Mouse (Mus musculus): ENCODE measurements around the gene Esr1. TPM values are rescaled to one million over a fixed set of nuclear protein-coding genes. Genes with fewer than 3 reads are reported as not detected.

Gene Esr1
- 0.32 and 0.44 TPM in 2 replicates for polyA plus RNA-seq (2015; fragmentation: Nextera tagmentation; extraction: Ambion mirVana)

DNA sequence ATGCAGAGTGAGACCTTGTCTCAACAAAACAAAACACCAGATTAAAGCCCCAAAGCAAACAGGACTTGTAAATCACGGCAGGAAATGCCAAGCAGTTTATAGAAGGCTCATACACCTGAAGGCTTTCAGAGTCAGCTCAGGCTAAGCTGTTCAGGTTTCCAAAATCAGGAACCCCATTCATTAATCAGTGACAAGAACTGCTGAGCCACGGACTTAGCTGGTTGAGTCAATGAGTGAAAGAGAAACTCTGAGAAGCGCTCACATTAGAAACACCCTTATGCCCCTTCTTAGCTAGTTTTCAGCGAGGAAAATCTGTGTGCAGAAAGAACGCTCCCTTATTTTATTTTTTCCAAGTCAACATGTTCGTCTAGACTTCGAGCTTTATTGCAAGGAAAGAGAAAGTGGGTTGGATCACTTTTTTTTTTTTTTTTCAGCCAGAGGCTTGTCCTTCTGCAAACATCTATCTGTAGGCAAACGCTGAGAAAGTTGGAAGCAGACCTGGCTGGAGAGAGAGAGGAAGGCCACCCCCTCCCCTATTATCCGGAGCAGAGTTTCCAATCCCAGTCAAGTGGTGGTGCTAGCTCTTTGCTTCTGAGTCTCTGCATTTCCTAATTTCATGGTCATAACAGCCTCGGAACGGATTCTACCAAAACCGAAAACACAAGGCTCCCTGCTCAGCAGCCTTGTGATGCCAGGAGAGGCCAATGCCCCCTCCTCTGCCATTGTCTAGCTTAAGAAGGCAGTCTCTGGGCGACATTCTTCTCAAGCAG lies at the start of gene Esr1:
Gene Esr1, plus strand, starts transcription at position 208 of the 770 bp plus-strand sequence.
- ATAC-seq (ENCODE audit: insufficient read depth), result no peak

GRCm38 (mm10) chr10:4565148-4565547 lies 46.2 kb upstream of the Esr1 start:
- Histone ChIP-seq H3K27ac (replicated peaks) (no peak overlapping the region), H3K4me2 (no peak overlapping the region), H3K4me1 (replicated peaks) (no peaks in the 10 kb centered on the region), H3K36me3 (replicated peaks) (no peaks in the 10 kb centered on the region), H3K9ac (no peak overlapping the region), H3K27me3 (no peaks in the 10 kb centered on the region), H3K4me3 (replicated peaks) (no peak overlapping the region), H3K9me3 (replicated peaks) (no peaks in the 10 kb centered on the region)
- WGBS (ENCODE audit: insufficient replicate concordance), result 54% methylated on average over 1 of the region's 1 CpGs
- no peak for ATAC-seq (ENCODE audit: insufficient read depth)

More for the DNA sequence above, at the start of gene Esr1:
- Histone ChIP-seq H3K4me3 (replicated peaks) (peak within 1 kb of the TSS; percentile 42), H3K4me2 (peak within 1 kb of the TSS; percentile 55), H3K4me1 (replicated peaks) (no peaks in the 10 kb centered on the region), H3K27ac (replicated peaks) (no peak within 1 kb of the TSS), H3K27me3 (no peaks in the 10 kb centered on the region), H3K9me3 (replicated peaks) (no peaks in the 10 kb centered on the region), H3K36me3 (replicated peaks) (no peaks in the 10 kb centered on the region), H3K9ac (no peak within 1 kb of the TSS)
- 27% methylated on average over 13 of the region's 13 CpGs for WGBS (ENCODE audit: insufficient replicate concordance)

DNA sequence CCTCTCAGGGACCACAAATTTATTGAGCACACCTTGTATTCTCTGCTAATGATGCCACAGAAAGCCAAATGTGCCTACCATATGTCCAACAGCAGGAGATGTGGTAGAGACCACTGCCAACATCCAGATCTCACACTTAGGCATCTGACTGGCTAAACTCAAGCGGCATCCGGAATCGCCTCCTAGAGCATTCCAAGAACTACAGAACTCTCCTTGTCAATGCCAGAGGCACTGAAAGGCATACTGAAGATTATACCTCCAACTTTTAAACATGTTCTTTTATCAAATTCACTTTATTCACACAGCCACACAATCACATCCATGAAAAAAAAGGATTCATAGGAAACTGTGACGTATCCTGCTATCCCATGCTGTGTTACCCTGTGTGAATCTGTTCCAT lies 40.6 kb upstream of the Esr1 start:
- 75% methylated on average over 4 of the region's 4 CpGs for WGBS (ENCODE audit: insufficient replicate concordance)

DNA sequence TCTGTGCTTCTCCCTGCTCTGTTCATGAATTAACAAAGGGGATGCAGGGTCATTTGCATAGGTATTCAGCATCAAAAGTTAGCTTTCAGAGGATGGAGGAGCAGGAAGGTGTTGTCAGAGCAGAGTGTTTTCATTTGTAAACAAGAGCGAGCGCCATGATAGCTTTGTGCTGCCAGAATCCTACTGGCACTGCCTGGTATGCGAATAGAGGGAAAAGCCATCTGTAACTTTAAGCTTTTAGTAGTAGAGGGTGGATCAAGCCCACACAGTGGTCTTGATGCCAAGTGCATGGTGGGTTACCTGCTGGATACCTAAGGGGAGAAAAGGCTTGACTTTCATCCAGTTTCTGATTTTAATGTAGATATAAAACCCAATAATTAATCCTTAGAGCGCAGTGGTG lies 40.1 kb upstream of the Esr1 start:
- 71% methylated on average over 4 of the region's 4 CpGs for WGBS (ENCODE audit: insufficient replicate concordance)
- Histone ChIP-seq H3K27me3 (no peaks in the 10 kb centered on the region), H3K4me1 (replicated peaks) (no peaks in the 10 kb centered on the region), H3K27ac (replicated peaks) (no peak overlapping the region), H3K36me3 (replicated peaks) (no peaks in the 10 kb centered on the region), H3K9ac (no peak overlapping the region), H3K9me3 (replicated peaks) (no peaks in the 10 kb centered on the region), H3K4me2 (no peak overlapping the region), H3K4me3 (replicated peaks) (no peak overlapping the region)
- no peak for ATAC-seq (ENCODE audit: insufficient read depth)

More for the DNA sequence above, 40.6 kb upstream of the Esr1 start:
- no peaks in the 10 kb centered on the region for H3K9me3 ChIP-seq (replicated peaks)
- no peaks in the 10 kb centered on the region for H3K27me3 ChIP-seq
- H3K4me1 ChIP-seq (replicated peaks), result no peaks in the 10 kb centered on the region
- no peaks in the 10 kb centered on the region for H3K36me3 ChIP-seq (replicated peaks)
- no peak for ATAC-seq (ENCODE audit: insufficient read depth)
- H3K4me2 ChIP-seq, result no peak overlapping the region
- H3K4me3 ChIP-seq (replicated peaks), result no peak overlapping the region
- H3K9ac ChIP-seq, result no peak overlapping the region
- no peak overlapping the region for H3K27ac ChIP-seq (replicated peaks)

GRCm38 (mm10) chr10:4581905-4582304 lies 29.5 kb upstream of the Esr1 start:
- Histone ChIP-seq H3K9ac (no peak overlapping the region), H3K4me1 (replicated peaks) (no peaks in the 10 kb centered on the region), H3K9me3 (replicated peaks) (no peaks in the 10 kb centered on the region), H3K4me2 (no peak overlapping the region), H3K27me3 (no peaks in the 10 kb centered on the region), H3K4me3 (replicated peaks) (no peak overlapping the region), H3K36me3 (replicated peaks) (no peaks in the 10 kb centered on the region), H3K27ac (replicated peaks) (no peak overlapping the region)
- ATAC-seq (ENCODE audit: insufficient read depth), result no peak
- 74% methylated on average over 5 of the region's 5 CpGs for WGBS (ENCODE audit: insufficient replicate concordance)

GRCm38 (mm10) chr10:4586691-4587090 lies 24.7 kb upstream of the Esr1 start:
- no peaks in the 10 kb centered on the region for H3K4me1 ChIP-seq (replicated peaks)
- H3K4me2 ChIP-seq, result no peak overlapping the region
- no peak overlapping the region for H3K4me3 ChIP-seq (replicated peaks)
- H3K27me3 ChIP-seq, result no peaks in the 10 kb centered on the region
- no peak overlapping the region for H3K27ac ChIP-seq (replicated peaks)
- H3K36me3 ChIP-seq (replicated peaks), result no peaks in the 10 kb centered on the region
- 72% methylated on average over 6 of the region's 6 CpGs for WGBS (ENCODE audit: insufficient replicate concordance)
- no peaks in the 10 kb centered on the region for H3K9me3 ChIP-seq (replicated peaks)
- ATAC-seq (ENCODE audit: insufficient read depth), result no peak
- H3K9ac ChIP-seq, result no peak overlapping the region

DNA sequence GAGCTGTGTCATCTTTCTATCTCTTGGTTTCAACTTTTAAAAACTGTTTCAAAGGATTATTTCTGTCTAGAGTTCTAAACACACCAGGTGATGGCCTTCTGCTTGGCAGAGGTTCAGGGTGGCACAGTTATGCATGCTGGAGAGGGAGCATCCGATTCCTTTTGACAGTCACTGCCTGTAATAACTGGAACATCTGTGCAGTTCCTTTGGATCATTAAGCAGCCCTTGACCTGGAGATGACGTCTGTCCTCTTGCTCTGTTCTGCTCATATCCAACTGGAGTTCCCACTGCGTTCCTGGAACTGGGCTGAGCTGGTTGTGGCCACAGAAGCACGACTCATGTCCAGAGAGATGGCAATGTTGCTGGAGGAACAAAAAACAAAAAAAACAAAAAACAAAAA lies 21.8 kb upstream of the Esr1 start:
- Histone ChIP-seq H3K4me1 (replicated peaks) (no peaks in the 10 kb centered on the region), H3K9me3 (replicated peaks) (no peaks in the 10 kb centered on the region), H3K36me3 (replicated peaks) (no peaks in the 10 kb centered on the region), H3K27ac (replicated peaks) (no peak overlapping the region), H3K9ac (no peak overlapping the region), H3K4me3 (replicated peaks) (no peak overlapping the region), H3K27me3 (no peaks in the 10 kb centered on the region), H3K4me2 (no peak overlapping the region)
- WGBS (ENCODE audit: insufficient replicate concordance), result 60% methylated on average over 4 of the region's 4 CpGs
- no peak for ATAC-seq (ENCODE audit: insufficient read depth)

DNA sequence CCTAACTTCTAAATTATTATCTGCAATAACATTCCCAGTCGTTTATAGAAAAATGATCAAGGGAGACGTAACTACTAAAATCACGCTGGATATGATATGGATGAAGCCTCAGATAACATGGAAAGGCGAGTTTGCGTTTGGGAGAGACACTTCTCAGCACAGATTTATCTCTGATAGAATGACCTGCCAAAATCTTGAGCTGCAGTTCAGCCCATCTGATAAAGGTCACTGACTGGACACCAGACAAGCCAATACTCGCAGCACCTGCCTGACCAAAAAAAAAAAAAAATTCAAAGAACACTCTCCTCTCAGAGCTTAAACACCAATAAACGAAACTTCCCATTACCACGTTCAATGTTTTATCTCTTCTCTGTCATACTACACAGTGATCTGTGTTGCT lies 20.4 kb upstream of the Esr1 start:
- Histone ChIP-seq H3K9me3 (replicated peaks) (no peaks in the 10 kb centered on the region), H3K4me3 (replicated peaks) (no peak overlapping the region), H3K4me2 (no peak overlapping the region), H3K27me3 (no peaks in the 10 kb centered on the region), H3K27ac (replicated peaks) (no peak overlapping the region), H3K9ac (no peak overlapping the region), H3K36me3 (replicated peaks) (no peaks in the 10 kb centered on the region), H3K4me1 (replicated peaks) (no peaks in the 10 kb centered on the region)
- ATAC-seq (ENCODE audit: insufficient read depth), result no peak
- 63% methylated on average over 8 of the region's 8 CpGs for WGBS (ENCODE audit: insufficient replicate concordance)

GRCm38 (mm10) chr10:4593828-4594227 lies 17.6 kb upstream of the Esr1 start:
- no peak for ATAC-seq (ENCODE audit: insufficient read depth)
- Histone ChIP-seq H3K4me3 (replicated peaks) (no peak overlapping the region), H3K9ac (no peak overlapping the region), H3K36me3 (replicated peaks) (no peaks in the 10 kb centered on the region), H3K4me1 (replicated peaks) (no peaks in the 10 kb centered on the region), H3K27ac (replicated peaks) (no peak overlapping the region), H3K4me2 (no peak overlapping the region), H3K9me3 (replicated peaks) (no peaks in the 10 kb centered on the region), H3K27me3 (no peaks in the 10 kb centered on the region)
- 50% methylated on average over 4 of the region's 4 CpGs for WGBS (ENCODE audit: insufficient replicate concordance)

GRCm38 (mm10) chr10:4597211-4597610 lies 14.2 kb upstream of the Esr1 start:
- WGBS (ENCODE audit: insufficient replicate concordance), result 59% methylated on average over 4 of the region's 4 CpGs
- H3K9me3 ChIP-seq (replicated peaks), result no peaks in the 10 kb centered on the region
- H3K9ac ChIP-seq, result no peak overlapping the region
- no peak overlapping the region for H3K4me2 ChIP-seq
- no peak overlapping the region for H3K27ac ChIP-seq (replicated peaks)
- ATAC-seq (ENCODE audit: insufficient read depth), result no peak
- H3K4me3 ChIP-seq (replicated peaks), result no peak overlapping the region
- no peaks in the 10 kb centered on the region for H3K4me1 ChIP-seq (replicated peaks)
- H3K27me3 ChIP-seq, result no peaks in the 10 kb centered on the region
- no peaks in the 10 kb centered on the region for H3K36me3 ChIP-seq (replicated peaks)

DNA sequence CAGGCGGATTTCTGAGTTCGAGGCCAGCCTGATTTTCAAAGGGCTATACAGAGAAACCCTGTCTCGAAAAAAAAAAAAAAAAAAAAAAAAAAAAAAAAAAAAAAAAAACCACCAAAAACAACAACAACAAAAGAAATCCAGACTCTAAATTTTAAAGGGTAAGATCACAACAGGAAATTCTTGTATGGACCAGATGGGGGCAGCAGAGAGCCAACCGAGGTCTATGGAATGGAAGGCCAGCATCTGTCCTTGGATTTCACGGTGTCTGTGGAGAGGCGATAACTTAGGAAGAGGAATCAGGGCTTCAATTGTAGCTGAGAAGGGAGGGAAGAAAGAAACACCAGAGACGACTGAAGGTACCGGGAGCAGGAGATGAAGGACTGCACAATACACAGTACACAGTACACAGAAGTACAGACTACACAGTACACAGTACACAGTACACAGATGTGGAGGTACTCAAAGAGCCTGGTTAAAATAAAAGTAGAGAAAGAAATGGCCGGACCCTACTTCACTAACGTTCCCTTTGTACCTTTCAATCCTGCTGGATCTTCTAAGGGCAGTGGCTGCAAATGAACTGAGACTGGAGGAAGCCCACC lies 13.1 kb upstream of the Esr1 start:
- ATAC-seq (ENCODE audit: insufficient read depth), result no peak

More for the DNA sequence above, 13.1 kb upstream of the Esr1 start:
- H3K4me2 ChIP-seq, result no peak overlapping the region
- H3K4me1 ChIP-seq (replicated peaks), result no peaks in the 10 kb centered on the region
- no peaks in the 10 kb centered on the region for H3K36me3 ChIP-seq (replicated peaks)
- no peak overlapping the region for H3K27ac ChIP-seq (replicated peaks)
- no peak overlapping the region for H3K4me3 ChIP-seq (replicated peaks)
- no peaks in the 10 kb centered on the region for H3K9me3 ChIP-seq (replicated peaks)
- H3K9ac ChIP-seq, result no peak overlapping the region
- WGBS (ENCODE audit: insufficient replicate concordance), result 47% methylated on average over 10 of the region's 10 CpGs
- no peaks in the 10 kb centered on the region for H3K27me3 ChIP-seq
